Mouse (Mus musculus) megakaryocyte, embryonic 14.5 days (primary cell): ENCODE data around the gene Crk.

Source experiments
- FLI1 ChIP-seq: IDR thresholded peaks from 2 replicates; pipeline ENCODE4 v1.6.1; 2012; ENCODE audit warnings: low read length, inconsistent platforms, mixed read lengths
- GATA1 ChIP-seq: IDR thresholded peaks from 3 replicates; pipeline ENCODE4 v1.6.1; 2012; ENCODE audit warnings: mixed read lengths, low read length, inconsistent platforms, borderline replicate concordance

DNA sequence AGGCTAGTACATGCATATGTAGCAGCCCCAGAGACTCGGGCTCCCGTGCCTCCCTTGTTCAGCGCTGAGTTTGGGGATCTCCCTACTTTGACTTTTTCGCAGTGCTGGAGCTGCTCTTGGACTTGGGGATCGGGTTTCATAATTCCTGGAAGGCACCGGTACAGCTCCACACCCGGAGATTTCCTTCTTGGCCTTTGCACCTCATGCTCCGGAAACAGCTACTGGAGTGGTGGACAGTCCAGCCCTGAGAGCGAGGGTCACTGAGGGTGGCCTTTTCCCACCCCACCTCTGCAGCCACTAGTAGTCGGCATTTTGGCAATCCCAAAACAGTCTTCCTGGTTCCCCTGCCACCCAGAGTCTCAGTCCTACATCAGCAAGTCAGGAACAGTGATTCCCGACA lies 43.7 kb upstream of the Crk start:
- TF ChIP-seq GATA1 (no peak), FLI1 (no peak)
